8 mouse cellular contexts compared by ENCODE assay signal in genomic region chr2:165034131-165035057, GRCm38 (mm10). TPM values are rescaled to one million over a fixed set of nuclear protein-coding genes. Genes with fewer than 3 reads are reported as not detected.
DNase-seq lines count a peak whose midpoint lies in the region; ATAC-seq lines count a peak whose summit lies in the region.

Gene Ncoa5 (minus strand): TSS chr2:165034867.

- under 1% methylated on average over 102 of the region's 111 CpGs for WGBS in heart, embryonic 14.5 days
- WGBS in liver, embryonic 13.5 days (ENCODE audit: insufficient replicate concordance) = under 1% methylated on average over 110 of the region's 111 CpGs
- under 1% methylated on average over 108 of the region's 111 CpGs for WGBS in stomach, embryonic 16.5 days

- peak; percentile 97 for ATAC-seq in heart, embryonic 14.5 days (ENCODE audit: insufficient number of reproducible peaks, insufficient read depth, low FRiP score, low read depth)
- ATAC-seq in liver, embryonic 13.5 days (ENCODE audit: low read depth) = peak; percentile 92
- ATAC-seq in stomach, embryonic 16.5 days (ENCODE audit: insufficient read depth, low FRiP score) = peak; percentile 98

- DNase-seq in CD4-positive, CD25-positive, alpha-beta regulatory T cell, adult 2 months (ENCODE audit: low read depth, low spot score) = peak; percentile 98
- DNase-seq in fibroblast of lung, adult 2 months (ENCODE audit: low read depth) = peak; percentile 81
- DNase-seq in kidney, postnatal 14 days = peak; percentile 99
- peak; percentile 95 for DNase-seq in liver, embryonic 13.5 days
- peak; percentile 99 for DNase-seq in neural tube, embryonic 10.5 days (ENCODE audit: extremely low spot score, low spot score)

- H3K9ac ChIP-seq in heart, embryonic 14.5 days (ENCODE audit: low read length) = peak within 1 kb of the TSS; percentile 93
- peak within 1 kb of the TSS; percentile 93 for H3K9ac ChIP-seq in liver, embryonic 13.5 days
- peak within 1 kb of the TSS; percentile 99 for H3K9ac ChIP-seq in stomach, embryonic 16.5 days (ENCODE audit: low read length)

- H3K4me3 ChIP-seq in brown adipose tissue, adult 24 weeks (ENCODE audit: insufficient read depth, low read depth, low read length) = peak within 1 kb of the TSS; percentile 95
- peak within 1 kb of the TSS; percentile 84 to 90 for H3K4me3 ChIP-seq in heart, embryonic 14.5 days (ENCODE audit: control insufficient read depth in 1 of 2, insufficient read depth in 1 of 2, low read depth in 1 of 2, low read length in 2 of 2)
- peak within 1 kb of the TSS; percentile 90 for H3K4me3 ChIP-seq in liver, embryonic 13.5 days (replicated peaks)
- H3K4me3 ChIP-seq in stomach, embryonic 16.5 days (replicated peaks; ENCODE audit: low read length) = peak within 1 kb of the TSS; percentile 97

- H3K27me3 ChIP-seq in heart, embryonic 14.5 days (ENCODE audit: control insufficient read depth, insufficient read depth, low read length) = no peaks in the 10 kb centered on the region
- H3K27me3 ChIP-seq in liver, embryonic 13.5 days = peaks cover 4% of the 10 kb centered on the region; the same call in 1 of the 2 replicates
- H3K27me3 ChIP-seq in stomach, embryonic 16.5 days (ENCODE audit: control insufficient read depth, insufficient read depth, low read length) = no peaks in the 10 kb centered on the region

- H3K4me2 ChIP-seq in heart, embryonic 14.5 days (ENCODE audit: low read length) = peak within 1 kb of the TSS; percentile 89
- H3K4me2 ChIP-seq in liver, embryonic 13.5 days = peak within 1 kb of the TSS; percentile 87
- H3K4me2 ChIP-seq in stomach, embryonic 16.5 days (ENCODE audit: low read depth, low read length) = peak within 1 kb of the TSS; percentile 90

- H3K9me3 ChIP-seq in heart, embryonic 14.5 days (ENCODE audit: control insufficient read depth, low read length) = no peaks in the 10 kb centered on the region
- H3K9me3 ChIP-seq in liver, embryonic 13.5 days (replicated peaks) = no peaks in the 10 kb centered on the region
- no peaks in the 10 kb centered on the region for H3K9me3 ChIP-seq in stomach, embryonic 16.5 days (replicated peaks; ENCODE audit: control insufficient read depth, low read length)

- H3K4me1 ChIP-seq in brown adipose tissue, adult 24 weeks (ENCODE audit: control insufficient read depth, insufficient read depth, insufficient read length, low read length) = no peaks in the 10 kb centered on the region
- peaks cover 4 to 22% of the 10 kb centered on the region in 2 experiments; a peak in 3 of 4 replicates for H3K4me1 ChIP-seq in heart, embryonic 14.5 days (ENCODE audit: control insufficient read depth in 2 of 2, insufficient read depth in 2 of 2, low read length in 2 of 2)
- peaks cover 30% of the 10 kb centered on the region for H3K4me1 ChIP-seq in liver, embryonic 13.5 days (replicated peaks)
- peaks cover 17% of the 10 kb centered on the region for H3K4me1 ChIP-seq in stomach, embryonic 16.5 days (ENCODE audit: control insufficient read depth, insufficient read depth, low read length)

- H3K27ac ChIP-seq in brown adipose tissue, adult 24 weeks (replicated peaks; ENCODE audit: low read depth, low read length) = peak within 1 kb of the TSS; percentile 89
- H3K27ac ChIP-seq in heart, embryonic 14.5 days (replicated peaks in 1 of 2; ENCODE audit: control insufficient read depth in 1 of 2, insufficient read depth in 1 of 2, low read depth in 2 of 2, low read length in 2 of 2) = peak within 1 kb of the TSS; percentile 54 to 67; a peak in 3 of 4 replicates
- peak within 1 kb of the TSS; percentile 51 for H3K27ac ChIP-seq in liver, embryonic 13.5 days
- H3K27ac ChIP-seq in stomach, embryonic 16.5 days (ENCODE audit: low read length) = peak within 1 kb of the TSS; percentile 72

- no peaks in the 10 kb centered on the region for H3K36me3 ChIP-seq in heart, embryonic 14.5 days (ENCODE audit: control insufficient read depth, insufficient read depth, low read length)
- H3K36me3 ChIP-seq in liver, embryonic 13.5 days = no peaks in the 10 kb centered on the region
- H3K36me3 ChIP-seq in stomach, embryonic 16.5 days (ENCODE audit: control insufficient read depth, insufficient read depth, low read length) = no peaks in the 10 kb centered on the region

RNA-seq across cellular contexts. Expression of gene Ncoa5, which starts in this region (rescaled TPM):
- 7.5 TPM in 2 replicates for polyA plus RNA-seq in brown adipose tissue, adult 24 weeks (2012; ENCODE audit: insufficient read depth, insufficient read length, missing spikeins)
- polyA plus RNA-seq in heart, embryonic 14.5 days (2014; fragmentation: Nextera tagmentation; extraction: Ambion mirVana) = 34.1 and 35.7 TPM in 2 replicates
- polyA plus RNA-seq in liver, embryonic 13.5 days (2015; fragmentation: Nextera tagmentation; extraction: Ambion mirVana) = 18.3 and 22.2 TPM in 2 replicates
- polyA plus RNA-seq in stomach, embryonic 16.5 days (2015; fragmentation: Nextera tagmentation; extraction: Ambion mirVana) = 49.5 and 49.9 TPM in 2 replicates

Comparison
In these comparisons a context has a peak if more than half of its experiments do, and no peak if none do; other contexts are left out.
1. Peak in every context shown above with its lines: DNase-seq, ATAC-seq, H3K4me3 ChIP-seq and H3K27ac ChIP-seq.